Mouse (Mus musculus): ENCODE data around the gene Tmeff2.

GRCm38 (mm10) chr1:51115761-51116160, 215.3 kb downstream of the Tmeff2 start:
- TF ChIP-seq POLR2A (IDR thresholded peaks at IDR 0.05; ENCODE audit: insufficient read depth, low read length): no peak
- no peak for TF ChIP-seq CTCF (IDR thresholded peaks at IDR 0.05; ENCODE audit: low read depth, low read length)
